Mouse (Mus musculus) MEL (cell line): Measurements from ENCODE around the gene S100a1. TPM values are rescaled to one million over a fixed set of nuclear protein-coding genes. Genes with fewer than 3 reads are reported as not detected.

Source experiments
- DNase-seq: peaks from one replicate; pipeline ENCODE4 v3.0.0; 2011; ENCODE audit warnings: low read depth, low spot score
- H3K27ac ChIP-seq: 2 replicates; pipeline ENCODE4 v1.5.1; 2012; ENCODE audit warnings: low read depth, mild to moderate bottlenecking, control low read depth, low read length, moderate library complexity; ENCODE audit not compliant: control insufficient read depth
- H3K27me3 ChIP-seq, 2 experiments: fragments of 150-350 bp in 1 of 2; sonication (generic) in 1 of 2; 2 replicates each; pipeline ENCODE4 v1.6.1; 2012; ENCODE audit warnings: low read length in 2 of 2, mild to moderate bottlenecking in 2 of 2, improper control_type of control experiment in 1 of 2, moderate library complexity in 1 of 2; ENCODE audit not compliant: insufficient read depth in 2 of 2, control insufficient read depth in 1 of 2
- H3K36me3 ChIP-seq, 2 experiments: 2 replicates each; pipeline ENCODE4 v1.6.1; 2012 to 2014; ENCODE audit warnings: low read length in 2 of 2, improper control_type of control experiment in 1 of 2, inconsistent platforms in 1 of 2, mild to moderate bottlenecking in 1 of 2; ENCODE audit not compliant: insufficient read depth in 2 of 2, control insufficient read depth in 1 of 2
- H3K4me1 ChIP-seq, 2 experiments: fragments of 150-350 bp in 1 of 2; sonication (generic) in 1 of 2; 2 replicates each; pipeline ENCODE4 v1.6.1; 2012; ENCODE audit warnings: low read length in 2 of 2, improper control_type of control experiment in 1 of 2, mild to moderate bottlenecking in 1 of 2; ENCODE audit not compliant: insufficient read depth in 2 of 2, control insufficient read depth in 1 of 2
- H3K4me3 ChIP-seq, 2 experiments: fragments of 150-350 bp in 1 of 2; sonication (generic) in 1 of 2; 2 replicates each; pipeline ENCODE4 v1.5.1; 2012; ENCODE audit warnings: low read depth in 2 of 2, low read length in 2 of 2, mild to moderate bottlenecking in 2 of 2, moderate library complexity in 2 of 2, control low read depth in 1 of 2, improper control_type of control experiment in 1 of 2; ENCODE audit not compliant: control insufficient read depth in 1 of 2, insufficient read depth in 1 of 2
- H3K79me2 ChIP-seq: 2 replicates; pipeline ENCODE4 v1.6.1; 2012; ENCODE audit warnings: mild to moderate bottlenecking, low read length, moderate library complexity; ENCODE audit not compliant: control insufficient read depth, poor library complexity, insufficient read depth
- H3K9ac ChIP-seq: 2 replicates; pipeline ENCODE4 v1.6.1; 2012; ENCODE audit warnings: low read depth, mild to moderate bottlenecking, control low read depth, low read length, moderate library complexity; ENCODE audit not compliant: control insufficient read depth, poor library complexity, severe bottlenecking
- H3K9me3 ChIP-seq: fragments of 150-350 bp; sonication (generic); replicated peaks from 2 replicates; pipeline ENCODE4 v1.6.1; 2012; ENCODE audit warnings: mild to moderate bottlenecking, low read length, improper control_type of control experiment, moderate library complexity; ENCODE audit not compliant: insufficient read depth
- CHD1 ChIP-seq: IDR thresholded peaks from 2 replicates; pipeline ENCODE4 v1.6.1; 2012; ENCODE audit warnings: low read depth, mild to moderate bottlenecking, inconsistent platforms, low read length, improper control_type of control experiment
- CTCF ChIP-seq, 3 experiments: IDR thresholded peaks in 2 of 3; conservative IDR thresholded peaks in 1 of 3; 2 replicates each; pipeline ENCODE4 v1.5.1; 2011 to 2012; ENCODE audit warnings: low read length in 3 of 3, low read depth in 2 of 3, mild to moderate bottlenecking in 2 of 3, improper control_type of control experiment in 1 of 3, inconsistent platforms in 1 of 3, mixed read lengths in 1 of 3, moderate library complexity in 1 of 3; ENCODE audit not compliant: control insufficient read depth in 1 of 3, insufficient read depth in 1 of 3, poor library complexity in 1 of 3, severe bottlenecking in 1 of 3
- ELF1 ChIP-seq: IDR thresholded peaks from 2 replicates; pipeline ENCODE4 v1.6.1; 2014; ENCODE audit warnings: low read depth, mild to moderate bottlenecking, inconsistent platforms, low read length, improper control_type of control experiment, moderate library complexity
- EP300 ChIP-seq, 2 experiments: IDR thresholded peaks; 2 replicates each; pipeline ENCODE4 v1.6.1; 2011; ENCODE audit warnings: improper control_type of control experiment in 2 of 2, low read length in 2 of 2, low read depth in 1 of 2, mild to moderate bottlenecking in 1 of 2
- ETS1 ChIP-seq: IDR thresholded peaks from 2 replicates; pipeline ENCODE4 v1.6.1; 2012; ENCODE audit warnings: low read depth, mild to moderate bottlenecking, inconsistent platforms, low read length, improper control_type of control experiment, moderate library complexity
- GABPA ChIP-seq: IDR thresholded peaks from 2 replicates; pipeline ENCODE4 v1.6.1; 2012; ENCODE audit warnings: low read depth, mild to moderate bottlenecking, inconsistent platforms, low read length, improper control_type of control experiment, moderate library complexity
- KAT2A ChIP-seq: conservative IDR thresholded peaks from 2 replicates; pipeline ENCODE4 v1.6.1; 2012; ENCODE audit warnings: low read depth, low read length, improper control_type of control experiment, inconsistent platforms
- MAX ChIP-seq: IDR thresholded peaks from 2 replicates; pipeline ENCODE4 v1.6.1; 2011; ENCODE audit warnings: low read length, improper control_type of control experiment
- MAZ ChIP-seq: IDR thresholded peaks from 2 replicates; pipeline ENCODE4 v1.6.1; 2012; ENCODE audit warnings: low read depth, mild to moderate bottlenecking, inconsistent platforms, low read length, improper control_type of control experiment
- MXI1 ChIP-seq: IDR thresholded peaks from 2 replicates; pipeline ENCODE4 v1.6.1; 2011; ENCODE audit warnings: mild to moderate bottlenecking, low read depth, low read length, improper control_type of control experiment
- MYC ChIP-seq: IDR thresholded peaks from 2 replicates; pipeline ENCODE4 v1.6.1; 2011; ENCODE audit warnings: low read depth, mild to moderate bottlenecking, low read length, improper control_type of control experiment, moderate library complexity
- POLR2AphosphoS2 ChIP-seq: IDR thresholded peaks from 2 replicates; pipeline ENCODE4 v1.6.1; 2011; ENCODE audit warnings: low read length, improper control_type of control experiment
- RAD21 ChIP-seq: IDR thresholded peaks from 2 replicates; pipeline ENCODE4 v1.6.1; 2011; ENCODE audit warnings: mild to moderate bottlenecking, low read depth, low read length, improper control_type of control experiment
- RCOR1 ChIP-seq: IDR thresholded peaks from 2 replicates; pipeline ENCODE4 v1.6.1; 2012; ENCODE audit warnings: low read depth, mild to moderate bottlenecking, inconsistent platforms, low read length, improper control_type of control experiment
- SIN3A ChIP-seq: IDR thresholded peaks from 2 replicates; pipeline ENCODE4 v1.6.1; 2012; ENCODE audit warnings: low read length, improper control_type of control experiment, inconsistent platforms
- SMC3 ChIP-seq: IDR thresholded peaks from 2 replicates; pipeline ENCODE4 v1.6.1; 2011; ENCODE audit warnings: low read depth, low read length, improper control_type of control experiment
- TBP ChIP-seq: IDR thresholded peaks from 2 replicates; pipeline ENCODE4 v1.8.0; 2011; ENCODE audit warnings: low read depth, low read length, improper control_type of control experiment
- USF2 ChIP-seq, 2 experiments: IDR thresholded peaks; 2 replicates each; pipeline ENCODE4 v1.6.1; 2011 to 2012; ENCODE audit warnings: improper control_type of control experiment in 2 of 2, low read length in 2 of 2, borderline replicate concordance in 1 of 2, inconsistent platforms in 1 of 2, low read depth in 1 of 2, mild to moderate bottlenecking in 1 of 2; ENCODE audit not compliant: insufficient read depth in 1 of 2
- ZC3H11A ChIP-seq: IDR thresholded peaks from 2 replicates; pipeline ENCODE4 v1.6.1; 2012; ENCODE audit warnings: low read depth, mild to moderate bottlenecking, inconsistent platforms, low read length, improper control_type of control experiment
- ZKSCAN1 ChIP-seq: IDR thresholded peaks from 2 replicates; pipeline ENCODE4 v1.6.1; 2012; ENCODE audit warnings: low read depth, mild to moderate bottlenecking, inconsistent platforms, low read length, improper control_type of control experiment, moderate library complexity
- ZNF384 ChIP-seq: IDR thresholded peaks from 2 replicates; pipeline ENCODE4 v1.6.1; 2012; ENCODE audit warnings: low read depth, mild to moderate bottlenecking, inconsistent platforms, low read length, improper control_type of control experiment
- polyA plus RNA-seq, 2 experiments: library from polyadenylated mRNA; stranded (reverse) in 1 of 2; unstranded in 1 of 2; fragments of >175 nt in 1 of 2; fragments of >200 nt in 1 of 2; gene quantifications; 2 replicates each; pipeline versions ENCODE4 v1.2.1 to v1.2.4; 2012; ENCODE audit warnings: low replicate concordance in 2 of 2, low read depth in 1 of 2; ENCODE audit not compliant: insufficient read length in 2 of 2, insufficient read depth in 1 of 2, missing spikeins in 1 of 2
- total RNA-seq: library from RNA; depleted of rRNA; stranded (reverse); fragments of 300-350 nt; gene quantifications from 2 replicates; pipeline ENCODE4 v1.2.3, GENCODE M21; 2012

The S100a1 gene
- total and polyA plus RNA-seq, 3 experiments: 14.4 to 22.2 TPM; not detected in 1

GRCm38 (mm10) chr3:90493831-90494540 is 20.2 kb downstream of the S100a1 start:
- H3K9ac ChIP-seq: no peak overlapping the region
- peaks cover 5 to 11% of the 10 kb centered on the region in 2 experiments; a peak in 3 of 4 replicates for H3K36me3 ChIP-seq
- H3K27me3 ChIP-seq: no peaks in the 10 kb centered on the region
- TF ChIP-seq KAT2A (no peak), SMC3 (no peak), GABPA (no peak)
- TF ChIP-seq, all 39 proteins: peak for 0
- Histone ChIP-seq H3K4me3 (no peak overlapping the region), H3K27ac (no peak overlapping the region), H3K4me1 (peaks cover 3 to 11% of the 10 kb centered on the region in 2 experiments; a peak in 2 of 4 replicates), H3K9me3 (no peaks in the 10 kb centered on the region), H3K79me2 (peaks cover 4% of the 10 kb centered on the region)
- no peak for DNase-seq

- H3K4me3 ChIP-seq: peak overlapping the region; percentile 3 to 70; a peak in 2 of 4 replicates
- no peaks in the 10 kb centered on the region for H3K9me3 ChIP-seq
- peak overlapping the region; percentile 32 for H3K27ac ChIP-seq
- H3K79me2 ChIP-seq: peaks cover 4% of the 10 kb centered on the region
- DNase-seq: peak; percentile 89
- TF ChIP-seq SMC3: peak; percentile 69
- 0 out of 2 replicates have a peak, but pooled peaks have one; percentile 15 for TF ChIP-seq ZC3H11A
- no peak for TF ChIP-seq ZKSCAN1
- peak; percentile 7; the same call in 1 of the 2 replicates for TF ChIP-seq TBP
- TF ChIP-seq ETS1: peak; percentile 67
- peak; percentile 87 for TF ChIP-seq MXI1
- peak; percentile 76 for TF ChIP-seq MAX
- TF ChIP-seq KAT2A: no peak
- peak; percentile 2; the same call in 1 of the 2 replicates for TF ChIP-seq ELF1
- TF ChIP-seq USF2 (IDR thresholded peaks at IDR 0.05; ENCODE audit: borderline replicate concordance in 1 of 2, insufficient read depth in 1 of 2, low read depth in 1 of 2, low read length in 2 of 2): no peak
- peak; percentile 96 for TF ChIP-seq MYC
- TF ChIP-seq SIN3A: peak; percentile 60
- TF ChIP-seq EP300 (IDR thresholded peaks at IDR 0.05; ENCODE audit: low read depth in 1 of 2, low read length in 2 of 2): no peak
- TF ChIP-seq RCOR1: 0 out of 2 replicates have a peak, but pooled peaks have one; percentile 6
- peak; percentile 86 for TF ChIP-seq ZNF384
- peak in 2 of 3 experiments; percentile 53 to 79 for TF ChIP-seq CTCF (IDR thresholded peaks at IDR 0.05 in 2 of 3, conservative IDR thresholded peaks at IDR 0.05 in 1 of 3; ENCODE audit: control insufficient read depth in 1 of 3, insufficient read depth in 1 of 3, low read depth in 2 of 3, low read length in 3 of 3, poor library complexity in 1 of 3, severe bottlenecking in 1 of 3)
- TF ChIP-seq MAZ: no peak
- no peak for TF ChIP-seq POLR2AphosphoS2
- TF ChIP-seq RAD21: peak; percentile 30
- no peak for TF ChIP-seq CHD1
- TF ChIP-seq, all 39 proteins: peak for 13
- Histone ChIP-seq H3K4me1 (peaks cover 3 to 11% of the 10 kb centered on the region in 2 experiments; a peak in 2 of 4 replicates), H3K36me3 (peaks cover 7 to 11% of the 10 kb centered on the region in 2 experiments), H3K27me3 (no peaks in the 10 kb centered on the region), H3K9ac (peak overlapping the region; percentile 42)
Measured at GRCm38 (mm10) chr3:90491350-90491749, 22.8 kb downstream of the S100a1 start.
